Mouse (Mus musculus) midbrain, embryonic 14.5 days (tissue): Measurements from ENCODE around the gene Pmepa1. TPM values are rescaled to one million over a fixed set of nuclear protein-coding genes. Genes with fewer than 3 reads are reported as not detected.

ENCODE experiments used
- ATAC-seq: fragments of 200-750 bp; cut with Nextera tagmentation; 2 replicates; pipeline ENCODE4 v1.8.0; 2017; ENCODE audit warnings: moderate number of reproducible peaks, moderate library complexity; ENCODE audit not compliant: low FRiP score, low TSS enrichment
- DNase-seq: peaks from one replicate; pipeline ENCODE4 v3.0.0-alpha.2; 2015
- H3K27ac ChIP-seq: fragments of 300-500 bp; sonication (generic); replicated peaks from 2 replicates; pipeline ENCODE4 v1.5.1; 2014; ENCODE audit warnings: mild to moderate bottlenecking, low read depth, low read length, moderate library complexity
- H3K27me3 ChIP-seq: fragments of 300-500 bp; sonication (generic); 2 replicates; pipeline ENCODE4 v1.6.1; 2014; ENCODE audit warnings: low read length, control low read depth, mixed read lengths; ENCODE audit not compliant: control insufficient read depth, insufficient read depth
- H3K36me3 ChIP-seq: fragments of 300-500 bp; sonication (generic); 2 replicates; pipeline ENCODE4 v1.6.1; 2014; ENCODE audit warnings: low read length, control low read depth; ENCODE audit not compliant: control insufficient read depth, insufficient read depth
- H3K4me1 ChIP-seq: fragments of 300-500 bp; sonication (generic); 2 replicates; pipeline ENCODE4 v1.6.1; 2014; ENCODE audit warnings: mild to moderate bottlenecking, antibody characterized with exemption, low read length, control low read depth; ENCODE audit not compliant: control insufficient read depth, insufficient read depth
- H3K4me2 ChIP-seq: fragments of 300-500 bp; sonication (generic); 2 replicates; pipeline ENCODE4 v1.6.1; 2014; ENCODE audit warnings: mild to moderate bottlenecking, low read length, moderate library complexity
- H3K4me3 ChIP-seq: fragments of 300-500 bp; sonication (generic); replicated peaks from 2 replicates; pipeline ENCODE4 v1.5.1; 2014; ENCODE audit warnings: low read depth, low read length
- H3K9ac ChIP-seq: fragments of 300-500 bp; sonication (generic); replicated peaks from 2 replicates; pipeline ENCODE4 v1.6.1; 2014; ENCODE audit warnings: mild to moderate bottlenecking, low read length, moderate library complexity
- H3K9me3 ChIP-seq: fragments of 300-500 bp; sonication (generic); 2 replicates; pipeline ENCODE4 v1.6.1; 2016; ENCODE audit warnings: low read length, control low read depth, mixed read lengths; ENCODE audit not compliant: control insufficient read depth
- WGBS: fragments of 180-500 bp; shearing (Covaris S2); extraction: QIAGEN DNeasy Blood & Tissue Kit; methylation state at CpG from one replicate; pipeline ENCODE4 v1.1.7; 2014; 5-methylcytosine and 5-hydroxymethylcytosine counted together
- polyA plus RNA-seq: library from polyadenylated mRNA; unstranded; fragments of >200 nt; fragmentation: Nextera tagmentation; extraction: Ambion mirVana; gene quantifications from 2 replicates; pipeline ENCODE4 v1.2.1, GENCODE M21; 2014

The Pmepa1 gene
- polyA plus RNA-seq, 1 experiment from 2014 or later: 5.7 TPM

DNA sequence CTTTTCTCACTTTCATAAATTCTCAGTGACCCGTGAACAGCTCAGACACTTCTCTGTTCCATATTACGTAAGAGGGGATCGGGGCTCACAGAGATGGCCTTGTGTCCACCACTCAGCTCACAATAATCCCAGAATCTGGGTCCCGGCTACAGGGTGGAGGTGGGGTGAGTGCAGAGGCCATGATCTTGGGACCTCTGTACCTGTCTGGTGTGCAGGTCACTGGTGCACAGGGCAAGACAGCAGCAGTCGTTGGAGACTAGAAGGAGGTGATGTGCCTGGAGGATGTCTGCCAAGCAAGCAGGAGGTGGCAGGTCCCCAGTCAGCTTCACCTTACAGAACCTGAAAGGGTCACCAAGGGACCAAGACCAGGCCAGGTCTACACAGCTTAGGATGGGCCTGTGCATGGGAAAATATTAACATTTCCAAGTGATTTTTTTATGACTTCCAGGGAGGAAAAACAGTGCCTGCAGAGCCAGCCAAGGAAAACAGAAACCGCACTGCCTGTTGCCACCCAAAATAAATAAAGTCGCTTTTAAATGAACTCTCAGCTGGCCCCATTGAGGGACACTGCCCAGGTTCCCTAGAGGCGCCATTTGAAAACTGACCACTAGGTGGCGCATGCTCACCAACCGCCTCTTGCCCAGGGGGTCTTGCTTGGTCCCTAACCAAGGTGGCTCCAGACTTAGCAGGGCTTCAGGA, 56.9 kb downstream of the Pmepa1 start:
- Histone ChIP-seq H3K27me3 (no peaks in the 10 kb centered on the region), H3K4me2 (no peak overlapping the region), H3K4me3 (no peak overlapping the region), H3K4me1 (no peaks in the 10 kb centered on the region), H3K9ac (no peak overlapping the region), H3K27ac (no peak overlapping the region), H3K9me3 (no peaks in the 10 kb centered on the region), H3K36me3 (no peaks in the 10 kb centered on the region)
- DNase-seq (peak; percentile 71), ATAC-seq (no peak)
- 47% methylated on average over 10 of the region's 10 CpGs for WGBS

DNA sequence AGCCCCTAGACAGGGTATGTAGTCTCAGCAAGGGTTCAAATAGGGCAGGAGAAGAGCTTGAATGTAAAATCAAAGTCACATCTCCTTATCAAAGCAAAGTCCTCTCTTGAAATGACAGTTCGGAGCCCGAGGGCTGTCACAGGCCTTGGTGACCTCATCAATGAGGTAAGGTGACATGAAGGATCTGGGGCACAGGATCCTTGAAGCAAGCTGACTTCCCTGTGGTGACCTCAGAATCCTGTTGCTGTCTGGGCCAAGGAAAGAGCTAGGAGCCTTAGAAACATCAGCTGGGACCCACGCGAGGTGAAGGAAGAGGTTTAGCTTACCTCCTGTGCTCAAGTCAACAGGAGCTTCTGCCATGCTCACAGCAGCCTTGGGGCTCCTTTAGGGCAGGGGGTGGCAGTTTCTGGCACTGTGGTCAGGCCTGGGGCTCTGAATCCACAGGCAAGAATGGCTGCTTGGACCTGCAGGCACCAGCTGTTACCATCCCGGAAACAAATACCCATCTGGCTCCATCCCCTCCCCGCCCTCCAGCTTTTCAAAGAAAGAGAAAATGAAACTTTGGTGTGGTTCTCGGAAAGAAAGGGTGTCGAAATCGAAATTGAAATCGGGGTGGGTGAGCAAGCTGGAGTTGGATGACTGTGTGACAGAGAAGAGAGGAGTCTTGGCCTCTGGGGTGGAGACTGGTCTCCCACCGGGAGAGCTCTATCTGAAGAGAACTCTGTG, 57.8 kb downstream of the Pmepa1 start, which contains the start of gene Zbp1:
Gene Zbp1, minus strand, starts transcription at position 508 of the 726 bp plus-strand sequence.
- no peak within 1 kb of the TSS for H3K9ac ChIP-seq
- no peaks in the 10 kb centered on the region for H3K9me3 ChIP-seq
- no peaks in the 10 kb centered on the region for H3K4me1 ChIP-seq
- no peaks in the 10 kb centered on the region for H3K36me3 ChIP-seq
- no peak for ATAC-seq
- WGBS: 67% methylated on average over 11 of the region's 11 CpGs
- H3K27ac ChIP-seq: no peak within 1 kb of the TSS
- H3K27me3 ChIP-seq: no peaks in the 10 kb centered on the region
- H3K4me2 ChIP-seq: no peak within 1 kb of the TSS
- H3K4me3 ChIP-seq: no peak within 1 kb of the TSS
- DNase-seq: no peak

DNA sequence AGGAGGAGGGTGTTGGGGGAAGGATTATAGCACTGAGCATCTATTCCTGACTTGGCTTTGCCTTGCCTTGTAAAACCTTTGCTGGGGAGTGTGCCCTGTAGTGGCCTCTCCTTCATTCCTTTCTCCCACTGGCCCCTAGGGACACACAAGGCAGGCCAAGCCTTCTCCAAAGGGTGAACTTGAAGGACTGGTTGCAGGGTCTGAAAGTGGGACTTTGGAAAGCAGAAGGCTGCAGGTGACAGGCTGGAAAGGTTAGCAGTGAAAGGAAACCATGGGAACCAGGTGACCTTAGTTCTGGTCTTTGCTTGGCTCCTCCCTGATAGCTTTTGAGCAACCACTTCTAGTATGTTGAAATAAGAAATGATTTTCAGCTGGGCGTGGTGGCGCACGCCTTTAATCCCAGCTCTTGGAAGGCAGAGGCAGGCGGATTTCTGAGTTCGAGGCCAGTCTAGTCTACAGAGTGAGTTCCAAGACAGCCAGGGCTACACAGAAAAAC, 58.5 kb downstream of the Pmepa1 start:
- H3K27ac ChIP-seq: no peak overlapping the region
- no peak overlapping the region for H3K4me3 ChIP-seq
- H3K9me3 ChIP-seq: no peaks in the 10 kb centered on the region
- no peaks in the 10 kb centered on the region for H3K4me1 ChIP-seq
- 89% methylated on average over 5 of the region's 5 CpGs for WGBS
- H3K27me3 ChIP-seq: no peaks in the 10 kb centered on the region
- H3K9ac ChIP-seq: no peak overlapping the region
- no peak overlapping the region for H3K4me2 ChIP-seq
- no peaks in the 10 kb centered on the region for H3K36me3 ChIP-seq
- ATAC-seq (no peak), DNase-seq (no peak)

DNA sequence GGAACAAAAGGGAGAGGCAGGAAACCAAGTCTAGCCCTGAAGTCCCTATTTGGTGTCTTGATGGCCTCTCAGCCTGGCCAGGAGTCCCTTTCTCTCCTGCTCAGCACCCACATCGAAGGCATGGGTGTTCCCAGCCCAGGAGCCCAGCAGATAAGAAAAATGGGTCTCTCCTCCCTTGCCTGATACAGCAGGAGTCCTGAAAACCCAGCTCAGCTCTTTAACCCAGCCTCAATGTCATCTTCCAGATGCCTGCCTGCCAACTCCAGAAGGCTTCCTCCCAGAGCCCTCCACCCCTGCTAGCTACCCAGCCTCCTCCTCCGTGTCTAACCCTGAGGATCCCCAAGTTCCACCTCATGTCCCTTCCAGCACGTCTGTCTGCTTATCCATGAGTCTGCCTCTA, 59.1 kb downstream of the Pmepa1 start:
- H3K27me3 ChIP-seq: no peaks in the 10 kb centered on the region
- H3K9ac ChIP-seq: no peak overlapping the region
- H3K4me1 ChIP-seq: no peaks in the 10 kb centered on the region
- H3K4me3 ChIP-seq: no peak overlapping the region
- no peaks in the 10 kb centered on the region for H3K36me3 ChIP-seq
- no peak overlapping the region for H3K4me2 ChIP-seq
- WGBS: 64% methylated on average over 3 of the region's 3 CpGs
- H3K27ac ChIP-seq: no peak overlapping the region
- no peaks in the 10 kb centered on the region for H3K9me3 ChIP-seq
- ATAC-seq (no peak), DNase-seq (no peak)

DNA sequence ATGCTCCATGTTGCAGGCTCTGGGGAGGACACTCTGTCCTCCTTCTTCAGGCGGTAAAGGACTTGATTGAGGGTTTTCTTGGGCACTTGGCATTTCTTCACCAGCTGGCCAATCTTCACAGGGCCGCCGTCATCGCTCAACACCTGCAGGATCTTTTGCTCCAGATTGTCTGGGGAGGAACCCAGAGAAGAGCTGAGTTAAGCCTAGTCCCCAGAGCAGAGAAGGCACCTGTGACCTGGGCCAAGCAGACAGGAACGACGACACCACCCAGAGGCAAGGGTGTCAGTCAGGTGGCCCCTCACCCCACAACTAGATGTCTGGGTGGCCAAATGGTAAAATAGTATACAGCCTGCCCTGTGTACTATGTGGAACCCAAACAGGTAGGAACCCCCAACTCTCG, 59.5 kb downstream of the Pmepa1 start:
- Histone ChIP-seq H3K4me2 (no peak overlapping the region), H3K36me3 (no peaks in the 10 kb centered on the region), H3K27me3 (no peaks in the 10 kb centered on the region), H3K27ac (no peak overlapping the region), H3K4me3 (no peak overlapping the region), H3K9ac (no peak overlapping the region), H3K4me1 (no peaks in the 10 kb centered on the region), H3K9me3 (no peaks in the 10 kb centered on the region)
- no peak for ATAC-seq
- DNase-seq: no peak
- WGBS: 90% methylated on average over 7 of the region's 7 CpGs

DNA sequence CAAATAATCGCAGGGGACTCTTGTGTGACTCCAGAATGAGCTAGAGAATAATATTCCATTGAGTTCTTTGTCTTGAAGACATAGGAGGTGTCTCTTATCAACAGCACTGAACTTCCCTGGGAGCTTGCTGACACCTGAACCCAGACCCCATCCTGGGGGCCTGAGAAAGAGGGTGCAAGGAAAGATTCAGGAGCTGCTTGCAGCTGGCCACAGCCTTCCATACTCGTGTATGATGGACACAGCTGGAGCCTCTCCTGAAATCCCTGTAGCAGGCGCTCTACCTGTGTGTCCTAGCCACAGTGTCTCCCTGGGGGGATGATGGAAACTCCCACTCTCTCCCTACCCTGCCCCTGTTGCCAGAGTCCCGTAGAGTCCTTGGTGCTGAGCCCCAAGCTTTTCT, 64.1 kb downstream of the Pmepa1 start:
- H3K27ac ChIP-seq: no peak overlapping the region
- ATAC-seq: no peak
- WGBS: 79% methylated on average over 4 of the region's 4 CpGs

DNA sequence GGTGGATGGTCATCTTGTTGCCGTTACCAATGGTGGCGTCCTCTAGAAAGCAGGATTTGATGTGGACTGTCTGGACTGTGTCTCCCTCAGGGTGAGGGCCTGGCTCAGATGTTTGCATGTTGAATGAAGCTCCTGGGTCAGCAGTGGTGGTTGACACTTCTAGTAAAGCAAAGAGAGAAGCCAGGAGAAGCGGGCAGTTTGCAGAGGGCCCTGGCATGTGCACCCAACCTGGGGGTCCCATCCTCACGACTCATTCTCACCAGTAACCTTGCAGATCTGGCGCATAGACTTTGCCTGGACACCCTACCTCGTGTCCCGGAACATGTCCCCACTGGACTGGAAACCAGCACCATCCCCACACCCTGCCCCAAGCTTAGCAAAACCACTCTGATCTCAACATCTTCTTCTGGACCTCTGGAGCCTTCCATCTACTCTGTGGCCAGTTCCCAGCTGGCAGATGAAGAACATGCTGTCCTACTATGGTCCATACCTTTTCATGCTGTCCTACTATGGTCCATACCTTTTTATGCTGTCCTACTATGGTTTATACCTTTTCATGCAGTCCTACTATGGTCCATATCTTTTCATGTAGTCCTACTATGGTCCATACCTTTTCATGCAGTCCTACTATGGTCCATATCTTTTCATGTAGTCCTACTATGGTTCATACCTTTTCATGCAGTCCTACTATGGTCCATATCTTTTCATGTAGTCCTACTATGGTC, 67.1 kb downstream of the Pmepa1 start:
- WGBS: 94% methylated on average over 7 of the region's 7 CpGs
- H3K27ac ChIP-seq: no peak overlapping the region
- H3K9me3 ChIP-seq: no peaks in the 10 kb centered on the region
- no peaks in the 10 kb centered on the region for H3K27me3 ChIP-seq
- H3K36me3 ChIP-seq: no peaks in the 10 kb centered on the region
- H3K9ac ChIP-seq: no peak overlapping the region
- no peak for DNase-seq
- H3K4me3 ChIP-seq: no peak overlapping the region
- ATAC-seq: no peak
- H3K4me2 ChIP-seq: no peak overlapping the region
- no peaks in the 10 kb centered on the region for H3K4me1 ChIP-seq

More for the DNA sequence above, 64.1 kb downstream of the Pmepa1 start:
- no peak for DNase-seq
- Histone ChIP-seq H3K9me3 (no peaks in the 10 kb centered on the region), H3K27me3 (no peaks in the 10 kb centered on the region), H3K4me2 (no peak overlapping the region), H3K4me3 (no peak overlapping the region), H3K4me1 (no peaks in the 10 kb centered on the region), H3K9ac (no peak overlapping the region), H3K36me3 (no peaks in the 10 kb centered on the region)

DNA sequence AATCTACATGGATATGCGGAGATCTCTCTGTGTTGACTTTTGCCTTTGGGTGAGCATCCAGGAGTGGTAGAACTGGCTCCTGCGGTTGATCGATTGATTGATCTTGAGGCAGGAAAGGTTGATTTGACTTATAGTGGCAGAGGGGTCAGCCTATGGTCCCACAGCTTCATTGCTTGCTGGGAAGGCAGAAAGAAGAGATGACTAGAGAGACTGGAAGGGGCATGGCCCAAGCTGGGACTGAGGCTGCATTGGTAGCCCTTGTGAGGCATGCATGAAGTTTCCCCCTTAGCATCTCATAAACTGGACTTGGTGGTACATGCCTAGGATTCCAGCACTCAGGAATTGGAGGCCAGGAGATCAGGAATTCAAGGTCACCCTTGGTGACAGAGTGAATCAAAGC, 69.3 kb downstream of the Pmepa1 start:
- H3K9ac ChIP-seq: no peak overlapping the region
- H3K4me3 ChIP-seq: no peak overlapping the region
- no peaks in the 10 kb centered on the region for H3K36me3 ChIP-seq
- H3K27ac ChIP-seq: no peak overlapping the region
- H3K9me3 ChIP-seq: no peaks in the 10 kb centered on the region
- no peaks in the 10 kb centered on the region for H3K27me3 ChIP-seq
- ATAC-seq (no peak), DNase-seq (no peak)
- H3K4me2 ChIP-seq: no peak overlapping the region
- no peaks in the 10 kb centered on the region for H3K4me1 ChIP-seq
- 98% methylated on average over 3 of the region's 3 CpGs for WGBS
